Mouse (Mus musculus) lung, postnatal 0 days (tissue): ENCODE measurements around the gene Vps37d.

Experiments
- CTCF ChIP-seq: IDR thresholded peaks from 2 replicates; pipeline ENCODE4 v1.5.1; 2016; ENCODE audit warnings: antibody characterized with exemption, mild to moderate bottlenecking
- EP300 ChIP-seq: IDR thresholded peaks from 2 replicates; pipeline ENCODE4 v1.6.1; 2016; ENCODE audit warnings: antibody characterized with exemption, mild to moderate bottlenecking, control low read depth

- TF ChIP-seq EP300, result no peak
- TF ChIP-seq CTCF, result no peak
Observed at GRCm38 (mm10) chr5:135079578-135079977, 1.5 kb upstream of the Vps37d start.
